Mouse (Mus musculus): ENCODE measurements around the gene Snrpc. TPM values are rescaled to one million over a fixed set of nuclear protein-coding genes. Genes with fewer than 3 reads are reported as not detected.

The Snrpc gene
- polyA plus RNA-seq, 1 experiment from 2014 or later: 219 TPM

DNA sequence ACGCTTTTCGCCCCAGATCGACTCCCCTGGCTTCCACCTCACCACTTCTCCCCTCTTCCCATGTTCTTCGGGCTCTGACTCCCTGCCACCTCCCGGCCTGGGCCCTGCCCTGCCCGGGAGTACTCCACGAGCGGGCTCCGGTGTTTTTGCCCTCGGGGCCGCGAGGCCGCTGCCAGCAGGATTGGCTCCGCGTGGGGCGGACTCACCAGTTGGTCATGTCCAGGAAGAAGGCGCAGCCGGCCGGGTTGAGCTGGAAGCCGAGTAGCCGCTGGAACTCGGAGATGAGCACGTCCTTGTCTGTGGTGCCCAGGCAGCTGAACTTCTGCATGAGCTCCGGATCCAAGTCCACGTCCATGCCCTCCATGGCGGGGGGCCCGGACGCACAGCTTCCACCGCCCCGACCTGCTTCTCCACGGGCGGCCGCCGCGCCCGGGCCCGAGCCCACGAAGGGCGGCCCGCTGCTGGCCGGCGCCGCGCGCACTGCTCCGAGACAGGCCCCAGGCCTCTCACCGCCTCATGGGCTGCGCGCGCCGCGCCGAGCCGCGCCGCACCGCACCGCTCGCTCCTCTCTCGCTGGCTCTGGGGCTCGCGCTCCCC is 17.9 kb upstream of the Snrpc start:
- Histone ChIP-seq H3K36me3 (no peaks in the 10 kb centered on the region), H3K27ac (replicated peaks) (peak overlapping the region; percentile 91), H3K4me2 (peak overlapping the region; percentile 89), H3K9me3 (no peaks in the 10 kb centered on the region), H3K4me3 (peak overlapping the region; percentile 99), H3K9ac (peak overlapping the region; percentile 98), H3K4me1 (peaks cover 29% of the 10 kb centered on the region), H3K27me3 (replicated peaks) (no peaks in the 10 kb centered on the region)
- peak; percentile 84 for ATAC-seq (ENCODE audit: extremely low read depth, insufficient number of reproducible peaks, low FRiP score, low TSS enrichment)
- WGBS: under 1% methylated on average over 58 of the region's 62 CpGs

- Histone ChIP-seq H3K27ac (replicated peaks) (peak within 1 kb of the TSS; percentile 92), H3K27me3 (replicated peaks) (no peaks in the 10 kb centered on the region), H3K9ac (peak within 1 kb of the TSS; percentile 98), H3K9me3 (no peaks in the 10 kb centered on the region), H3K36me3 (no peaks in the 10 kb centered on the region), H3K4me2 (peak within 1 kb of the TSS; percentile 89), H3K4me3 (peak within 1 kb of the TSS; percentile 99), H3K4me1 (peaks cover 30% of the 10 kb centered on the region)
- peak; percentile 96 for ATAC-seq (ENCODE audit: extremely low read depth, insufficient number of reproducible peaks, low FRiP score, low TSS enrichment)
- 3% methylated on average over 37 of the region's 56 CpGs for WGBS
These were observed 17.2 kb upstream of the Snrpc start, which contains the start of gene D17Wsu92e for GRCm38 (mm10) chr17:27820568-27821406. Gene D17Wsu92e, minus strand, starts transcription at chr17:27820648.

GRCm38 (mm10) chr17:27821407-27822338 is 16.3 kb upstream of the Snrpc start:
- Histone ChIP-seq H3K9me3 (no peaks in the 10 kb centered on the region), H3K27ac (replicated peaks) (peak overlapping the region; percentile 92), H3K36me3 (no peaks in the 10 kb centered on the region), H3K9ac (peak overlapping the region; percentile 86), H3K4me3 (peak overlapping the region; percentile 99), H3K4me2 (peak overlapping the region; percentile 76), H3K27me3 (replicated peaks) (no peaks in the 10 kb centered on the region), H3K4me1 (peaks cover 39% of the 10 kb centered on the region)
- WGBS: 56% methylated on average over 9 of the region's 9 CpGs
- no peak for ATAC-seq (ENCODE audit: extremely low read depth, insufficient number of reproducible peaks, low FRiP score, low TSS enrichment)

- 75% methylated on average over 9 of the region's 9 CpGs for WGBS
These were observed 14.6 kb upstream of the Snrpc start for GRCm38 (mm10) chr17:27823142-27823905.

GRCm38 (mm10) chr17:27824941-27825340 is 13.0 kb upstream of the Snrpc start:
- no peak for ATAC-seq (ENCODE audit: extremely low read depth, insufficient number of reproducible peaks, low FRiP score, low TSS enrichment)
- Histone ChIP-seq H3K36me3 (no peaks in the 10 kb centered on the region), H3K27me3 (replicated peaks) (no peaks in the 10 kb centered on the region), H3K9me3 (no peaks in the 10 kb centered on the region), H3K9ac (no peak overlapping the region), H3K27ac (replicated peaks) (no peak overlapping the region), H3K4me2 (no peak overlapping the region), H3K4me3 (no peak overlapping the region), H3K4me1 (peaks cover 28% of the 10 kb centered on the region)
- WGBS: 57% methylated on average over 1 of the region's 1 CpGs

More at GRCm38 (mm10) chr17:27823142-27823905, 14.6 kb upstream of the Snrpc start:
- ATAC-seq (ENCODE audit: extremely low read depth, insufficient number of reproducible peaks, low FRiP score, low TSS enrichment): no peak
- Histone ChIP-seq H3K4me3 (no peak overlapping the region), H3K9ac (no peak overlapping the region), H3K4me1 (peaks cover 40% of the 10 kb centered on the region), H3K36me3 (no peaks in the 10 kb centered on the region), H3K27ac (replicated peaks) (no peak overlapping the region), H3K27me3 (replicated peaks) (no peaks in the 10 kb centered on the region), H3K4me2 (no peak overlapping the region), H3K9me3 (no peaks in the 10 kb centered on the region)

DNA sequence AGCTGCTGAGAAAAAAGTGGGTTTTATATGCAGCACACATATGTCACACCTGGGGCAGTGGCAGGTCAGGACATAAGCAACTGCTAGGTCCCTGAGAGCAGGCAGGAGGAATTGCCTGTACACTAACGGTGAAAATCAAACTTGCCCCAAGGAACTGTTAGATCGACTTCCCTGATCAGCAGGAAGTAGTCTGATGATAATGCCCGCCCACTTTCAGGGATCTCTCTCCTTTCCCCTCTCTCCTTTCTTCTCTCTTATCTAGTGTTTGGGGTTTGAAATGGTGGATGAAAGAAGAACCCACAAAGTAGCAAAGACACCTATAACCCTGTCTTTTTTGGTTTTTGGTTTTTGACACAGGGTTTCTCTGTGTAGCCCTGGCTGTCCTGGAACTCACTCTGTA is 12.4 kb upstream of the Snrpc start:
- H3K4me3 ChIP-seq: peak overlapping the region; percentile 53; the same call in 1 of the 2 replicates
- H3K4me2 ChIP-seq: peak overlapping the region; percentile 78
- no peaks in the 10 kb centered on the region for H3K27me3 ChIP-seq (replicated peaks)
- H3K9ac ChIP-seq: peak overlapping the region; percentile 74; the same call in 1 of the 2 replicates
- H3K27ac ChIP-seq (replicated peaks): no peak overlapping the region
- H3K36me3 ChIP-seq: no peaks in the 10 kb centered on the region
- ATAC-seq (ENCODE audit: extremely low read depth, insufficient number of reproducible peaks, low FRiP score, low TSS enrichment): no peak
- H3K9me3 ChIP-seq: no peaks in the 10 kb centered on the region
- WGBS: 21% methylated on average over 3 of the region's 3 CpGs
- H3K4me1 ChIP-seq: peaks cover 28% of the 10 kb centered on the region

- Histone ChIP-seq H3K27me3 (replicated peaks) (no peaks in the 10 kb centered on the region), H3K9ac (peak overlapping the region; percentile 74), H3K4me2 (peak overlapping the region; percentile 78), H3K9me3 (no peaks in the 10 kb centered on the region), H3K27ac (replicated peaks) (peak overlapping the region; percentile 51), H3K4me1 (peaks cover 24% of the 10 kb centered on the region), H3K36me3 (no peaks in the 10 kb centered on the region), H3K4me3 (peak overlapping the region; percentile 53)
- 3% methylated on average over 22 of the region's 22 CpGs for WGBS
- peak; percentile 70; the same call in 1 of the 2 replicates for ATAC-seq (ENCODE audit: extremely low read depth, insufficient number of reproducible peaks, low FRiP score, low TSS enrichment)
These were observed 11.7 kb upstream of the Snrpc start for GRCm38 (mm10) chr17:27825984-27826905.

- H3K4me1 ChIP-seq: peaks cover 17% of the 10 kb centered on the region
- ATAC-seq (ENCODE audit: extremely low read depth, insufficient number of reproducible peaks, low FRiP score, low TSS enrichment): no peak
- no peaks in the 10 kb centered on the region for H3K36me3 ChIP-seq
- peak overlapping the region; percentile 78 for H3K4me2 ChIP-seq
- 1% methylated on average over 8 of the region's 9 CpGs for WGBS
- no peaks in the 10 kb centered on the region for H3K27me3 ChIP-seq (replicated peaks)
- peak overlapping the region; percentile 51 for H3K27ac ChIP-seq (replicated peaks)
- peak overlapping the region; percentile 74 for H3K9ac ChIP-seq
- no peaks in the 10 kb centered on the region for H3K9me3 ChIP-seq
- peak overlapping the region; percentile 53 for H3K4me3 ChIP-seq
These were observed 11.0 kb upstream of the Snrpc start for GRCm38 (mm10) chr17:27826908-27827383.

DNA sequence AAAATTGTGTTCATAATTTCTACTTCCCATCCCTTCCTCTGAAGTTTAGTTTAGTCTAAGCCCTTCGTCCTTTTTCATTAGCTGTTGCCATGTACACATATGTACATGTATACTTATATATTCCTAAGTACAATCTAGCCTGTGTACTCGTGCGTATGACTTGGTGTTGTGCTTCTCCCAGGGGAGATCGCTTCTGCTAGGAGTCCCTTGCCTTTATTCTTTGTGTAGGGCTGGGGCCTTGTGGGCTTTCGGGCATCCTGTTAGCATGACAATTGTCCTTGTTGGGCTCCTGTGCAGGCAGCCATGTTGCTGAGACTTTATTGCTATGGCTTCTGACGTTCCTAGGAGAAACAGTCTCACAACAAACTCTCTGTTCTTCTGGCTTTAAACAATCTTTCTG is 10.4 kb upstream of the Snrpc start:
- Histone ChIP-seq H3K9ac (no peak overlapping the region), H3K36me3 (no peaks in the 10 kb centered on the region), H3K4me2 (peak overlapping the region; percentile 78), H3K27me3 (replicated peaks) (no peaks in the 10 kb centered on the region), H3K4me3 (no peak overlapping the region), H3K27ac (replicated peaks) (no peak overlapping the region), H3K9me3 (no peaks in the 10 kb centered on the region), H3K4me1 (peaks cover 17% of the 10 kb centered on the region)
- 45% methylated on average over 6 of the region's 6 CpGs for WGBS
- ATAC-seq (ENCODE audit: extremely low read depth, insufficient number of reproducible peaks, low FRiP score, low TSS enrichment): no peak

All from heart, embryonic 13.5 days (tissue).